Mouse (Mus musculus): ENCODE measurements at regions not wholly inside any gene's neighbourhood (a gene's known extent, or its start where the extent isn't known, plus 50 kb on each side); places are given as distances from the start of the nearest gene placed in this dataset.

- no peak for DNase-seq (ENCODE audit: extremely low read depth)
- Histone ChIP-seq H3K27ac (ENCODE audit: insufficient read depth, low read depth) (no peak overlapping the region), H3K9me3 (replicated peaks; ENCODE audit: low read length) (no peaks in the 10 kb centered on the region), H3K36me3 (replicated peaks in 1 of 2; ENCODE audit: control insufficient read depth in 1 of 2, insufficient read depth in 1 of 2, low read length in 1 of 2) (no peaks in the 10 kb centered on the region), H3K4me3 (replicated peaks in 1 of 3; ENCODE audit: low read depth in 2 of 3, low read length in 2 of 3, poor library complexity in 1 of 3) (no peak overlapping the region), H3K9ac (ENCODE audit: insufficient read depth, low read depth) (no peak overlapping the region), H3K27me3 (replicated peaks) (no peaks in the 10 kb centered on the region), H3K79me2 (replicated peaks; ENCODE audit: control insufficient read depth, extremely low read depth, insufficient read depth, poor library complexity, severe bottlenecking) (no peaks in the 10 kb centered on the region), H3K4me1 (ENCODE audit: control insufficient read depth in 1 of 2, insufficient read depth in 2 of 2) (no peaks in the 10 kb centered on the region), H3K4me2 (ENCODE audit: insufficient read depth, low read depth, poor library complexity, severe bottlenecking) (no peak overlapping the region)
- in situ Hi-C loops (cut with MboI; ENCODE audit: low pct_ligation_motif_present, low pct_unique_long_range_greater_than_20kb, low sequenced_read_pairs) = no loop called here
- dilution Hi-C loops (cut with MboI; ENCODE audit: extremely low pct_ligation_motif_present, extremely low pct_unique_long_range_greater_than_20kb, low sequenced_read_pairs) = no loop called here
- no peak for TF ChIP-seq UBTF (IDR thresholded peaks at IDR 0.05; ENCODE audit: low read depth, low read length)
- TF ChIP-seq RAD21 (IDR thresholded peaks at IDR 0.05; ENCODE audit: low read depth, low read length) = no peak
- no peak for TF ChIP-seq EP300 (IDR thresholded peaks at IDR 0.05; ENCODE audit: low read length)
- no peak for TF ChIP-seq MEF2A (IDR thresholded peaks at IDR 0.05; ENCODE audit: borderline replicate concordance, low read depth, low read length)
- no peak for TF ChIP-seq CHD1 (IDR thresholded peaks at IDR 0.05; ENCODE audit: low read depth, low read length)
- no peak for TF ChIP-seq TBP (conservative IDR thresholded peaks at IDR 0.05; ENCODE audit: low read depth, low read length)
- no peak for TF ChIP-seq ZC3H11A (IDR thresholded peaks at IDR 0.05; ENCODE audit: low read depth, low read length)
- no peak for TF ChIP-seq HCFC1 (IDR thresholded peaks at IDR 0.05; ENCODE audit: low read depth, low read length)
- no peak for TF ChIP-seq MAZ (IDR thresholded peaks at IDR 0.05; ENCODE audit: low read depth, low read length)
- TF ChIP-seq ZNF384 (IDR thresholded peaks at IDR 0.05; ENCODE audit: low read depth, low read length) = no peak
- TF ChIP-seq IRF4 (IDR thresholded peaks at IDR 0.05; ENCODE audit: low read depth, low read length) = no peak
- no peak for TF ChIP-seq POLR2A (IDR thresholded peaks at IDR 0.05; ENCODE audit: low read depth, low read length)
- no peak for TF ChIP-seq POLR2AphosphoS2 (IDR thresholded peaks at IDR 0.05; ENCODE audit: low read depth, low read length)
- TF ChIP-seq BHLHE40 (IDR thresholded peaks at IDR 0.05; ENCODE audit: low read depth, low read length) = no peak
- TF ChIP-seq TCF12 (IDR thresholded peaks at IDR 0.05; ENCODE audit: low read depth, low read length) = no peak
Measured at GRCm38 (mm10) chr10:118678750-118679418, 191.1 kb downstream of the Dyrk2 start.

- TF ChIP-seq PAX5 (IDR thresholded peaks at IDR 0.05; ENCODE audit: low read length) (no peak), JUND (conservative IDR thresholded peaks at IDR 0.05; ENCODE audit: low read depth, low read length) (no peak), CHD1 (IDR thresholded peaks at IDR 0.05; ENCODE audit: low read depth, low read length) (no peak), ZMIZ1 (IDR thresholded peaks at IDR 0.05; ENCODE audit: low read depth, low read length) (no peak), TBP (conservative IDR thresholded peaks at IDR 0.05; ENCODE audit: low read depth, low read length) (no peak), CTCF (conservative IDR thresholded peaks at IDR 0.05 in 1 of 2, IDR thresholded peaks at IDR 0.05 in 1 of 2; ENCODE audit: low read depth in 2 of 2, low read length in 2 of 2) (no peak), MXI1 (IDR thresholded peaks at IDR 0.05; ENCODE audit: low read depth, low read length) (no peak), KAT2A (IDR thresholded peaks at IDR 0.05; ENCODE audit: insufficient replicate concordance, low read length) (no peak), HCFC1 (IDR thresholded peaks at IDR 0.05; ENCODE audit: low read depth, low read length) (no peak), RCOR1 (conservative IDR thresholded peaks at IDR 0.05; ENCODE audit: low read depth, low read length) (no peak)
- in situ Hi-C loops (cut with MboI; ENCODE audit: low pct_ligation_motif_present, low pct_unique_long_range_greater_than_20kb, low sequenced_read_pairs) = no loop called here
- Histone ChIP-seq H3K4me1 (ENCODE audit: control insufficient read depth in 1 of 2, insufficient read depth in 2 of 2) (no peaks in the 10 kb centered on the region), H3K4me2 (ENCODE audit: insufficient read depth, low read depth, poor library complexity, severe bottlenecking) (no peak overlapping the region), H3K4me3 (replicated peaks in 1 of 3; ENCODE audit: low read depth in 2 of 3, low read length in 2 of 3, poor library complexity in 1 of 3) (no peak overlapping the region), H3K79me2 (replicated peaks; ENCODE audit: control insufficient read depth, extremely low read depth, insufficient read depth, poor library complexity, severe bottlenecking) (no peaks in the 10 kb centered on the region), H3K27me3 (replicated peaks) (no peaks in the 10 kb centered on the region), H3K9me3 (replicated peaks; ENCODE audit: low read length) (no peaks in the 10 kb centered on the region), H3K27ac (ENCODE audit: insufficient read depth, low read depth) (no peak overlapping the region), H3K9ac (ENCODE audit: insufficient read depth, low read depth) (no peak overlapping the region), H3K36me3 (replicated peaks in 1 of 2; ENCODE audit: control insufficient read depth in 1 of 2, insufficient read depth in 1 of 2, low read length in 1 of 2) (no peaks in the 10 kb centered on the region)
- no peak for DNase-seq (ENCODE audit: extremely low read depth)
- dilution Hi-C loops (cut with MboI; ENCODE audit: extremely low pct_ligation_motif_present, extremely low pct_unique_long_range_greater_than_20kb, low sequenced_read_pairs) = no loop called here
Measured at GRCm38 (mm10) chr10:118679507-118679906, 190.5 kb downstream of the Dyrk2 start.
